Mouse (Mus musculus): ENCODE data around the gene Micu1. TPM values are rescaled to one million over a fixed set of nuclear protein-coding genes. Genes with fewer than 3 reads are reported as not detected.

The Micu1 gene
- polyA plus RNA-seq, 1 experiment from 2014 or later, result 42.5 TPM

GRCm38 (mm10) chr10:59774141-59774534 is 71.9 kb downstream of the Micu1 start:
- Histone ChIP-seq H3K9me3 (ENCODE audit: control insufficient read depth, low read length) (no peaks in the 10 kb centered on the region), H3K36me3 (ENCODE audit: control insufficient read depth, insufficient read depth, low read length) (peaks cover 3% of the 10 kb centered on the region; the same call in 1 of the 2 replicates), H3K27me3 (ENCODE audit: control insufficient read depth, insufficient read depth, low read length) (no peaks in the 10 kb centered on the region), H3K9ac (ENCODE audit: low read length) (no peak overlapping the region), H3K4me2 (ENCODE audit: low read length) (no peak overlapping the region), H3K4me1 (ENCODE audit: control insufficient read depth in 2 of 2, insufficient read depth in 2 of 2, low read length in 2 of 2) (peaks cover 14 to 22% of the 10 kb centered on the region in 2 experiments), H3K4me3 (ENCODE audit: control insufficient read depth in 1 of 2, insufficient read depth in 1 of 2, low read depth in 1 of 2, low read length in 2 of 2) (no peak overlapping the region), H3K27ac (replicated peaks in 1 of 2; ENCODE audit: control insufficient read depth in 1 of 2, insufficient read depth in 1 of 2, low read depth in 2 of 2, low read length in 2 of 2) (no peak overlapping the region)
- ATAC-seq (ENCODE audit: insufficient number of reproducible peaks, insufficient read depth, low FRiP score, low read depth), result no peak
- 77% methylated on average over 3 of the region's 3 CpGs for WGBS

- H3K9ac ChIP-seq (ENCODE audit: low read length), result no peak overlapping the region
- H3K27me3 ChIP-seq (ENCODE audit: control insufficient read depth, insufficient read depth, low read length), result no peaks in the 10 kb centered on the region
- peak; percentile 75 for ATAC-seq (ENCODE audit: insufficient number of reproducible peaks, insufficient read depth, low FRiP score, low read depth)
- H3K36me3 ChIP-seq (ENCODE audit: control insufficient read depth, insufficient read depth, low read length), result no peaks in the 10 kb centered on the region
- H3K4me3 ChIP-seq (ENCODE audit: control insufficient read depth in 1 of 2, insufficient read depth in 1 of 2, low read depth in 1 of 2, low read length in 2 of 2), result no peak overlapping the region
- peaks cover 14 to 22% of the 10 kb centered on the region in 2 experiments for H3K4me1 ChIP-seq (ENCODE audit: control insufficient read depth in 2 of 2, insufficient read depth in 2 of 2, low read length in 2 of 2)
- H3K27ac ChIP-seq (replicated peaks in 1 of 2; ENCODE audit: control insufficient read depth in 1 of 2, insufficient read depth in 1 of 2, low read depth in 2 of 2, low read length in 2 of 2), result peak overlapping the region in 1 of 2 experiments; percentile 45; a peak in 2 of 4 replicates
- WGBS, result 16% methylated on average over 3 of the region's 3 CpGs
- H3K4me2 ChIP-seq (ENCODE audit: low read length), result no peak overlapping the region
- H3K9me3 ChIP-seq (ENCODE audit: control insufficient read depth, low read length), result no peaks in the 10 kb centered on the region
These were observed 75.0 kb downstream of the Micu1 start for GRCm38 (mm10) chr10:59777246-59777645.

GRCm38 (mm10) chr10:59778137-59778710 is 75.9 kb downstream of the Micu1 start:
- H3K36me3 ChIP-seq (ENCODE audit: control insufficient read depth, insufficient read depth, low read length), result no peaks in the 10 kb centered on the region
- no peak overlapping the region for H3K27ac ChIP-seq (replicated peaks in 1 of 2; ENCODE audit: control insufficient read depth in 1 of 2, insufficient read depth in 1 of 2, low read depth in 2 of 2, low read length in 2 of 2)
- no peak overlapping the region for H3K4me3 ChIP-seq (ENCODE audit: control insufficient read depth in 1 of 2, insufficient read depth in 1 of 2, low read depth in 1 of 2, low read length in 2 of 2)
- no peak overlapping the region for H3K9ac ChIP-seq (ENCODE audit: low read length)
- no peak overlapping the region for H3K4me2 ChIP-seq (ENCODE audit: low read length)
- no peak for ATAC-seq (ENCODE audit: insufficient number of reproducible peaks, insufficient read depth, low FRiP score, low read depth)
- 90% methylated on average over 4 of the region's 4 CpGs for WGBS
- H3K9me3 ChIP-seq (ENCODE audit: control insufficient read depth, low read length), result no peaks in the 10 kb centered on the region
- H3K27me3 ChIP-seq (ENCODE audit: control insufficient read depth, insufficient read depth, low read length), result no peaks in the 10 kb centered on the region
- H3K4me1 ChIP-seq (ENCODE audit: control insufficient read depth in 2 of 2, insufficient read depth in 2 of 2, low read length in 2 of 2), result peaks cover 14 to 22% of the 10 kb centered on the region in 2 experiments

GRCm38 (mm10) chr10:59780698-59781097 is 78.4 kb downstream of the Micu1 start:
- WGBS, result 47% methylated on average over 3 of the region's 3 CpGs
- no peak for ATAC-seq (ENCODE audit: insufficient number of reproducible peaks, insufficient read depth, low FRiP score, low read depth)
- no peaks in the 10 kb centered on the region for H3K9me3 ChIP-seq (ENCODE audit: control insufficient read depth, low read length)

GRCm38 (mm10) chr10:59781205-59781931 is 79.1 kb downstream of the Micu1 start:
- no peak for ATAC-seq (ENCODE audit: insufficient number of reproducible peaks, insufficient read depth, low FRiP score, low read depth)
- no peak overlapping the region for H3K4me3 ChIP-seq (ENCODE audit: control insufficient read depth in 1 of 2, insufficient read depth in 1 of 2, low read depth in 1 of 2, low read length in 2 of 2)
- H3K4me2 ChIP-seq (ENCODE audit: low read length), result no peak overlapping the region
- no peak overlapping the region for H3K27ac ChIP-seq (replicated peaks in 1 of 2; ENCODE audit: control insufficient read depth in 1 of 2, insufficient read depth in 1 of 2, low read depth in 2 of 2, low read length in 2 of 2)
- no peak overlapping the region for H3K9ac ChIP-seq (ENCODE audit: low read length)
- peaks cover 8 to 13% of the 10 kb centered on the region in 2 experiments for H3K4me1 ChIP-seq (ENCODE audit: control insufficient read depth in 2 of 2, insufficient read depth in 2 of 2, low read length in 2 of 2)
- H3K9me3 ChIP-seq (ENCODE audit: control insufficient read depth, low read length), result no peaks in the 10 kb centered on the region
- 80% methylated on average over 7 of the region's 7 CpGs for WGBS
- H3K36me3 ChIP-seq (ENCODE audit: control insufficient read depth, insufficient read depth, low read length), result no peaks in the 10 kb centered on the region
- no peaks in the 10 kb centered on the region for H3K27me3 ChIP-seq (ENCODE audit: control insufficient read depth, insufficient read depth, low read length)

More at GRCm38 (mm10) chr10:59780698-59781097, 78.4 kb downstream of the Micu1 start:
- no peak overlapping the region for H3K27ac ChIP-seq (replicated peaks in 1 of 2; ENCODE audit: control insufficient read depth in 1 of 2, insufficient read depth in 1 of 2, low read depth in 2 of 2, low read length in 2 of 2)
- no peaks in the 10 kb centered on the region for H3K36me3 ChIP-seq (ENCODE audit: control insufficient read depth, insufficient read depth, low read length)
- no peak overlapping the region for H3K9ac ChIP-seq (ENCODE audit: low read length)
- peaks cover 8 to 13% of the 10 kb centered on the region in 2 experiments for H3K4me1 ChIP-seq (ENCODE audit: control insufficient read depth in 2 of 2, insufficient read depth in 2 of 2, low read length in 2 of 2)
- H3K4me2 ChIP-seq (ENCODE audit: low read length), result no peak overlapping the region
- H3K27me3 ChIP-seq (ENCODE audit: control insufficient read depth, insufficient read depth, low read length), result no peaks in the 10 kb centered on the region
- H3K4me3 ChIP-seq (ENCODE audit: control insufficient read depth in 1 of 2, insufficient read depth in 1 of 2, low read depth in 1 of 2, low read length in 2 of 2), result no peak overlapping the region

GRCm38 (mm10) chr10:59784731-59785685 is 82.7 kb downstream of the Micu1 start:
- H3K36me3 ChIP-seq (ENCODE audit: control insufficient read depth, insufficient read depth, low read length), result peaks cover 11% of the 10 kb centered on the region; the same call in 1 of the 2 replicates
- no peaks in the 10 kb centered on the region for H3K27me3 ChIP-seq (ENCODE audit: control insufficient read depth, insufficient read depth, low read length)
- no peak overlapping the region for H3K9ac ChIP-seq (ENCODE audit: low read length)
- no peak overlapping the region for H3K4me2 ChIP-seq (ENCODE audit: low read length)
- ATAC-seq (ENCODE audit: insufficient number of reproducible peaks, insufficient read depth, low FRiP score, low read depth), result no peak
- H3K4me1 ChIP-seq (ENCODE audit: control insufficient read depth in 2 of 2, insufficient read depth in 2 of 2, low read length in 2 of 2), result no peaks in the 10 kb centered on the region; a peak in 1 of 4 replicates
- no peak overlapping the region for H3K27ac ChIP-seq (replicated peaks in 1 of 2; ENCODE audit: control insufficient read depth in 1 of 2, insufficient read depth in 1 of 2, low read depth in 2 of 2, low read length in 2 of 2)
- H3K4me3 ChIP-seq (ENCODE audit: control insufficient read depth in 1 of 2, insufficient read depth in 1 of 2, low read depth in 1 of 2, low read length in 2 of 2), result no peak overlapping the region
- no peaks in the 10 kb centered on the region for H3K9me3 ChIP-seq (ENCODE audit: control insufficient read depth, low read length)
- WGBS, result 83% methylated on average over 18 of the region's 18 CpGs

GRCm38 (mm10) chr10:59786289-59786688 is 84.0 kb downstream of the Micu1 start:
- H3K36me3 ChIP-seq (ENCODE audit: control insufficient read depth, insufficient read depth, low read length), result peaks cover 20% of the 10 kb centered on the region
- 63% methylated on average over 5 of the region's 5 CpGs for WGBS
- H3K4me2 ChIP-seq (ENCODE audit: low read length), result no peak overlapping the region
- H3K27me3 ChIP-seq (ENCODE audit: control insufficient read depth, insufficient read depth, low read length), result no peaks in the 10 kb centered on the region
- no peak overlapping the region for H3K9ac ChIP-seq (ENCODE audit: low read length)
- H3K4me3 ChIP-seq (ENCODE audit: control insufficient read depth in 1 of 2, insufficient read depth in 1 of 2, low read depth in 1 of 2, low read length in 2 of 2), result no peak overlapping the region
- no peaks in the 10 kb centered on the region for H3K9me3 ChIP-seq (ENCODE audit: control insufficient read depth, low read length)
- no peaks in the 10 kb centered on the region; a peak in 1 of 4 replicates for H3K4me1 ChIP-seq (ENCODE audit: control insufficient read depth in 2 of 2, insufficient read depth in 2 of 2, low read length in 2 of 2)
- no peak for ATAC-seq (ENCODE audit: insufficient number of reproducible peaks, insufficient read depth, low FRiP score, low read depth)
- no peak overlapping the region for H3K27ac ChIP-seq (replicated peaks in 1 of 2; ENCODE audit: control insufficient read depth in 1 of 2, insufficient read depth in 1 of 2, low read depth in 2 of 2, low read length in 2 of 2)

Measured in heart, embryonic 14.5 days (tissue).